Mouse (Mus musculus) myocyte (in vitro differentiated cells): ENCODE measurements around the gene Cebpg. TPM values are rescaled to one million over a fixed set of nuclear protein-coding genes. Genes with fewer than 3 reads are reported as not detected.

Experiments
- H3K27me3 ChIP-seq: one replicate; pipeline ENCODE4 v1.6.1; 2011; ENCODE audit not compliant: control insufficient read depth, insufficient read depth, insufficient read length
- H3K36me3 ChIP-seq: one replicate; pipeline ENCODE4 v1.6.1; 2011; ENCODE audit not compliant: control insufficient read depth, insufficient read depth
- H3K4me2 ChIP-seq: one replicate; pipeline ENCODE4 v1.6.1; 2011; ENCODE audit warnings: low read depth, control low read depth
- H3K4me3 ChIP-seq: one replicate; pipeline ENCODE4 v1.5.1; 2011; ENCODE audit warnings: mild to moderate bottlenecking, control low read depth, moderate library complexity
- H3K79me2 ChIP-seq: one replicate; pipeline ENCODE4 v1.6.1; 2011; ENCODE audit not compliant: control insufficient read depth, insufficient read depth
- H3ac ChIP-seq: one replicate; pipeline ENCODE4 v1.6.1; 2011; ENCODE audit not compliant: control insufficient read depth, insufficient read length
- CEBPB ChIP-seq: IDR thresholded peaks from 2 replicates; pipeline ENCODE4 v1.6.1; 2011; ENCODE audit warnings: mild to moderate bottlenecking, moderate library complexity; ENCODE audit not compliant: poor library complexity, insufficient read depth, severe bottlenecking
- E2F4 ChIP-seq: IDR thresholded peaks from one replicate; pipeline ENCODE4 v1.6.1; 2011; ENCODE audit warnings: mild to moderate bottlenecking, control low read depth, moderate library complexity; ENCODE audit not compliant: insufficient read depth
- MAX ChIP-seq: IDR thresholded peaks from one replicate; pipeline ENCODE4 v1.6.1; 2011; ENCODE audit warnings: low read depth, mild to moderate bottlenecking, control low read depth
- MYOD1 ChIP-seq, 3 experiments: IDR thresholded peaks; one replicate each; pipeline ENCODE4 v1.6.1; 2011; ENCODE audit warnings: control low read depth in 2 of 3, low read depth in 2 of 3, mild to moderate bottlenecking in 2 of 3, moderate library complexity in 1 of 3; ENCODE audit not compliant: insufficient read length in 2 of 3, control insufficient read depth in 1 of 3
- MYOG ChIP-seq, 3 experiments: IDR thresholded peaks; one replicate each; pipeline ENCODE4 v1.6.1; 2011; ENCODE audit warnings: control low read depth in 2 of 3, low read depth in 2 of 3, mild to moderate bottlenecking in 2 of 3; ENCODE audit not compliant: insufficient read length in 2 of 3, control insufficient read depth in 1 of 3, insufficient read depth in 1 of 3
- POLR2A ChIP-seq: IDR thresholded peaks from one replicate; pipeline ENCODE4 v1.6.1; 2011; ENCODE audit warnings: low read depth, mild to moderate bottlenecking, control low read depth, moderate library complexity; ENCODE audit not compliant: insufficient read length
- POLR2AphosphoS2 ChIP-seq: IDR thresholded peaks from one replicate; pipeline ENCODE4 v1.6.1; 2011; ENCODE audit warnings: low read depth, control low read depth; ENCODE audit not compliant: insufficient read length
- REST ChIP-seq: IDR thresholded peaks from one replicate; pipeline ENCODE4 v1.6.1; 2011; ENCODE audit warnings: mild to moderate bottlenecking, control low read depth, moderate library complexity; ENCODE audit not compliant: insufficient read depth, insufficient read length
- SRF ChIP-seq: IDR thresholded peaks from one replicate; pipeline ENCODE4 v1.6.1; 2011; ENCODE audit warnings: low read depth; ENCODE audit not compliant: control insufficient read depth, insufficient read length
- TCF12 ChIP-seq: IDR thresholded peaks from one replicate; pipeline ENCODE4 v1.6.1; 2011; ENCODE audit warnings: mild to moderate bottlenecking, control low read depth; ENCODE audit not compliant: poor library complexity, insufficient read depth, severe bottlenecking
- TCF3 ChIP-seq: IDR thresholded peaks from one replicate; pipeline ENCODE4 v1.6.1; 2011; ENCODE audit warnings: low read depth, control low read depth; ENCODE audit not compliant: insufficient read length
- USF1 ChIP-seq: IDR thresholded peaks from one replicate; pipeline ENCODE4 v1.6.1; 2011; ENCODE audit warnings: low read depth, mild to moderate bottlenecking, control low read depth, moderate library complexity
- polyA plus RNA-seq: library from polyadenylated mRNA; unstranded; fragments of >200 nt; fragmentation: generic; extraction: Trizol; gene quantifications from one replicate; pipeline ENCODE4 v1.2.1, GENCODE M21; 2012; ENCODE audit warnings: missing spikeins

The Cebpg gene
- polyA plus RNA-seq, 1 experiment = 25.0 TPM

GRCm38 (mm10) chr7:35086271-35086861 lies 30.0 kb upstream of the Cebpg start:
- no peak for TF ChIP-seq MYOG (IDR thresholded peaks at IDR 0.05; ENCODE audit: control insufficient read depth in 1 of 3, insufficient read depth in 1 of 3, insufficient read length in 2 of 3, low read depth in 2 of 3)
- no peak for TF ChIP-seq MAX
- no peak for TF ChIP-seq USF1
- Histone ChIP-seq H3K4me3 (no peak overlapping the region), H3K36me3 (no peaks in the 10 kb centered on the region), H3ac (no peak overlapping the region), H3K27me3 (no peaks in the 10 kb centered on the region), H3K79me2 (no peaks in the 10 kb centered on the region), H3K4me2 (peak overlapping the region; percentile 22)

- H3K27me3 ChIP-seq = no peaks in the 10 kb centered on the region
- H3K79me2 ChIP-seq = no peaks in the 10 kb centered on the region
- no peaks in the 10 kb centered on the region for H3K36me3 ChIP-seq
- no peak overlapping the region for H3ac ChIP-seq
- TF ChIP-seq TCF12 = no peak
- no peak for TF ChIP-seq MYOD1 (IDR thresholded peaks at IDR 0.05; ENCODE audit: control insufficient read depth in 1 of 3, insufficient read length in 2 of 3, low read depth in 2 of 3)
- TF ChIP-seq TCF3 = no peak
- TF ChIP-seq POLR2A = no peak
- no peak for TF ChIP-seq E2F4
- no peak for TF ChIP-seq MAX
- no peak for TF ChIP-seq REST
- TF ChIP-seq POLR2AphosphoS2 = no peak
- TF ChIP-seq CEBPB = no peak
- no peak for TF ChIP-seq MYOG (IDR thresholded peaks at IDR 0.05; ENCODE audit: control insufficient read depth in 1 of 3, insufficient read depth in 1 of 3, insufficient read length in 2 of 3, low read depth in 2 of 3)
- TF ChIP-seq SRF = no peak
- no peak for TF ChIP-seq USF1
- H3K4me3 ChIP-seq = no peak overlapping the region
- no peak overlapping the region for H3K4me2 ChIP-seq
Measured at GRCm38 (mm10) chr7:35084565-35085360, 28.4 kb upstream of the Cebpg start.

GRCm38 (mm10) chr7:35081406-35082104 lies 25.2 kb upstream of the Cebpg start:
- TF ChIP-seq TCF12 = no peak
- TF ChIP-seq SRF = no peak
- TF ChIP-seq POLR2A = no peak
- Histone ChIP-seq H3K4me3 (peak overlapping the region; percentile 7), H3ac (no peak overlapping the region), H3K36me3 (no peaks in the 10 kb centered on the region), H3K4me2 (peak overlapping the region; percentile 84), H3K79me2 (no peaks in the 10 kb centered on the region), H3K27me3 (no peaks in the 10 kb centered on the region)

GRCm38 (mm10) chr7:35080843-35081338 lies 24.5 kb upstream of the Cebpg start:
- TF ChIP-seq REST (no peak), MYOG (IDR thresholded peaks at IDR 0.05; ENCODE audit: control insufficient read depth in 1 of 3, insufficient read depth in 1 of 3, insufficient read length in 2 of 3, low read depth in 2 of 3) (no peak), E2F4 (no peak), POLR2AphosphoS2 (no peak), MYOD1 (IDR thresholded peaks at IDR 0.05; ENCODE audit: control insufficient read depth in 1 of 3, insufficient read length in 2 of 3, low read depth in 2 of 3) (no peak), SRF (no peak), MAX (no peak), TCF3 (no peak), POLR2A (no peak), TCF12 (no peak), USF1 (no peak), CEBPB (no peak)
- H3K27me3 ChIP-seq = no peaks in the 10 kb centered on the region
- H3K36me3 ChIP-seq = no peaks in the 10 kb centered on the region
- peak overlapping the region; percentile 7 for H3K4me3 ChIP-seq
- no peak overlapping the region for H3ac ChIP-seq
- no peaks in the 10 kb centered on the region for H3K79me2 ChIP-seq
- peak overlapping the region; percentile 84 for H3K4me2 ChIP-seq
